Mouse (Mus musculus) midbrain, embryonic 10.5 days (tissue): ENCODE measurements around the gene Plpp3. TPM values are rescaled to one million over a fixed set of nuclear protein-coding genes. Genes with fewer than 3 reads are reported as not detected.
A peak's percentile ranks its signal among the peaks of the same experiment; 100 is the strongest.

Experiments used
- DNase-seq: peaks from one replicate; pipeline ENCODE4 v3.0.0-alpha.2; 2017; ENCODE audit warnings: low spot score
- H3K27ac ChIP-seq: fragments of 300-500 bp; sonication (generic); replicated peaks from 2 replicates; pipeline ENCODE4 v1.5.1; 2016; ENCODE audit warnings: mild to moderate bottlenecking
- H3K27me3 ChIP-seq: fragments of 300-500 bp; sonication (generic); 2 replicates; pipeline ENCODE4 v1.6.1; 2016; ENCODE audit warnings: low read depth, mild to moderate bottlenecking; ENCODE audit not compliant: poor library complexity, severe bottlenecking
- H3K36me3 ChIP-seq: fragments of 300-500 bp; sonication (generic); 2 replicates; pipeline ENCODE4 v1.6.1; 2016; ENCODE audit warnings: mild to moderate bottlenecking, moderate library complexity
- H3K4me1 ChIP-seq: fragments of 300-500 bp; sonication (generic); 2 replicates; pipeline ENCODE4 v1.6.1; 2016
- H3K4me3 ChIP-seq: fragments of 300-500 bp; sonication (generic); 2 replicates; pipeline ENCODE4 v1.5.1; 2016; ENCODE audit warnings: mild to moderate bottlenecking, moderate library complexity
- H3K9me3 ChIP-seq: fragments of 300-500 bp; sonication (generic); replicated peaks from 2 replicates; pipeline ENCODE4 v1.6.1; 2016; ENCODE audit warnings: mild to moderate bottlenecking
- WGBS: fragments of 180-500 bp; shearing (Covaris S2); methylation state at CpG from one replicate; pipeline ENCODE4 v1.1.7; 2016; 5-methylcytosine and 5-hydroxymethylcytosine counted together
- polyA plus RNA-seq: library from polyadenylated mRNA; unstranded; fragments of >200 nt; fragmentation: Nextera tagmentation; extraction: Ambion mirVana; gene quantifications from 2 replicates; pipeline ENCODE4 v1.2.1, GENCODE M21; 2016

Plpp3 gene
- polyA plus RNA-seq, 1 experiment from 2014 or later, result 44.5 TPM

DNA sequence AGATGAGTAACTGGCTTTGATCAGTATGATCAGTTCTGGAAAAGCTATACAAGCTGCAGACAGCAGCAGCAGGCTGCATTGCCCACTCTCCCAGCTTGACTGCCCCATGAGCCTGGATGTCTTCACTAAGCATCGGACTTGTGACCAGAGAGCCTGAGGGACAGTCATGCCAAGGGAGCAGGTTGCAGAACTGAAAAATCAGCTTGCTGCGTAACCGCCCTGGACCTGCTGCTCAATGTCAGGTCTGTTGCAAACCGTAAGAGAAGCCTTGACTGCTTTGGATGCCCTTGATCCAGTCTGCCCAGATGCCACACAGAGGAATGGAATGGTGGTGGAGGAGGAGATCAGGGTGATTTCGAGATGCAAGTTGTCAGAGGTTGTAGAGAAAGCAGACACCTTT, 41.5 kb downstream of the Plpp3 start:
- Histone ChIP-seq H3K9me3 (no peaks in the 10 kb centered on the region), H3K27me3 (no peaks in the 10 kb centered on the region), H3K4me1 (peaks cover 28% of the 10 kb centered on the region), H3K27ac (no peak overlapping the region), H3K36me3 (peaks cover 66% of the 10 kb centered on the region), H3K4me3 (no peak overlapping the region)
- 94% methylated on average over 5 of the region's 5 CpGs for WGBS
- no peak for DNase-seq

DNA sequence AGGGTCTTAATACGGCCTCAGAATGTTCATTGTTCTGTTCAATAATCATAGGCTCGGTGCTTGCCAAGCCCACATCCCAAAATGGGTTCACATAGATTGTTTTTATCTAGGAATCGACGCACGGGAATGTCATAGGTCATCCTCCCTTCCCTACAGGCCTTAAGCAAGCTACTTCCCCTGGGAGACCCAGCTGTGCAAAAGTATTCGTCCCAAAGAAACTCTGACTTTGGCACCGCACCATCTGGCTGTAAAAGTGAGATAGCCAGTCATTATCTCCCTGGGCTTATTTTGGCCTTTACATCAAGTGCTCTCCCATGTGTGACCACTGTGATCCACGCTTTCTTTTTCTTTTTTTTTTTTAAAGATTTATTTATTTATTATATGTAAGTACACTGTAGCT, 42.2 kb downstream of the Plpp3 start:
- H3K9me3 ChIP-seq, result no peaks in the 10 kb centered on the region
- peaks cover 34% of the 10 kb centered on the region for H3K4me1 ChIP-seq
- no peaks in the 10 kb centered on the region for H3K27me3 ChIP-seq
- H3K4me3 ChIP-seq, result no peak overlapping the region
- no peak overlapping the region for H3K27ac ChIP-seq
- H3K36me3 ChIP-seq, result peaks cover 60% of the 10 kb centered on the region
- 75% methylated on average over 8 of the region's 8 CpGs for WGBS
- no peak for DNase-seq

DNA sequence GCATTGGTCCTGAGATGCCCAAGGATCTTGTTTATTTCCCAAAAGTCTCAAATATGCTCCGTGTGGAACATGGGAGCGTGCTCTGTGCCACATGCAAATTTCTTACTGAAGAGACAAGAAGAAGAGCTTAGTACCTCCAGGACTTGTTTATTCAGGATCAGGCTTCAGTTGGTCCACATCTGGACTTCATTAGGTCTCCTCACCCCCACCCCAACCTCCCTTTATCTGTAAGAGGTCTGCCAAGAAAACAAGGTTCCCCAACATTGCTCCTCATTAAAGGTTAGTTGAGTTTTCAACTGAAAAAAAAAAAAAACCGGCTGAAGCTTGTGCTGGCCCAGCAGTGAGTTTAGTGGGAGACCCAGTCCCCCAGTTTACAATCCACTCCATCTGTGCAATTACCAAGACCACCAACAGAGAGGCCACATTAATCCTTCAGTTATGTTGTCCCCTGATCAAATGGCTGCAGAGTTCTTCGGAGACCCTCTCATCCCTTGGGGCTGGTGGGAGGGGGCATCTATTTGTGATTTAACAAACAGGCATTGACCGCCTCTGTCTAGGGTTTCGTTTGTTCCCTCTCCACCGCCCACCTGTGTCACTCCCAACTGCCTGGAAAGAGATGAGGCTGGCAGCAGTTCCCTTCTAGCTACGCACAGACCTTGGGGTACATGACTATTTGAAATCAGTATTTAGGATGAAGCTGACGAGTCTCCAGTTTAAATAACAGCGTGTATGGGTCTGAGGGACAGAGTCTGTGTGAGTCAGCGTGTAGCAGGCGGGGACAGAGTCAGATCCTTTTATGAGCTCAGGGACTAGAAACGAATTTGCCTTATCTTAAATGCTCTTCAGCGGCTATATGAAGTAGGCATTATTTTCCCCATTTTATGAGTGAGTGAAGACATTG, 43.7 kb downstream of the Plpp3 start:
- Histone ChIP-seq H3K4me3 (no peak overlapping the region), H3K36me3 (peaks cover 45% of the 10 kb centered on the region), H3K27ac (peak overlapping the region; percentile 55), H3K9me3 (no peaks in the 10 kb centered on the region), H3K27me3 (no peaks in the 10 kb centered on the region), H3K4me1 (peaks cover 46% of the 10 kb centered on the region)
- DNase-seq, result no peak
- 46% methylated on average over 14 of the region's 14 CpGs for WGBS

DNA sequence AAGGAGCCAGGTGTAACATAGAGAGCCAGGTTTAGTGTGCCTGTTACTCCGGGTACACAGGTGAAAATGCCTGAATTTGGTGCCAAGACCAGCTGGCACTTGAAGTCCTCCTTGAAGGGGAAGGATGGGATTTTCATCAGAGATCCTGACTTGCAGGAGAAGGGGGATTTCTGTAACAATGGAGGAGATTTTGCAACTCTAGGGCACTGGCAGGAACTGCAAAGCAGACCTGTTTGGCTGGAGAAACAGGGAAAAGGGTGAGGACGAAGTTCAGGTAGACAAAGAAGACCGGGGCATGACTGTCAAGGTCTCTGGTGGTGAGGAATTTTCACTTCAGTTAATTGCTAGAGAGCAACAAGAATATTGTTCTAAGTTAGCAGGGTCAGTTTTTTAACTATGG, 45.3 kb downstream of the Plpp3 start:
- 89% methylated on average over 3 of the region's 3 CpGs for WGBS
- Histone ChIP-seq H3K27ac (no peak overlapping the region), H3K4me1 (peaks cover 62% of the 10 kb centered on the region), H3K4me3 (no peak overlapping the region), H3K27me3 (no peaks in the 10 kb centered on the region), H3K36me3 (peaks cover 29% of the 10 kb centered on the region), H3K9me3 (no peaks in the 10 kb centered on the region)
- DNase-seq, result no peak

DNA sequence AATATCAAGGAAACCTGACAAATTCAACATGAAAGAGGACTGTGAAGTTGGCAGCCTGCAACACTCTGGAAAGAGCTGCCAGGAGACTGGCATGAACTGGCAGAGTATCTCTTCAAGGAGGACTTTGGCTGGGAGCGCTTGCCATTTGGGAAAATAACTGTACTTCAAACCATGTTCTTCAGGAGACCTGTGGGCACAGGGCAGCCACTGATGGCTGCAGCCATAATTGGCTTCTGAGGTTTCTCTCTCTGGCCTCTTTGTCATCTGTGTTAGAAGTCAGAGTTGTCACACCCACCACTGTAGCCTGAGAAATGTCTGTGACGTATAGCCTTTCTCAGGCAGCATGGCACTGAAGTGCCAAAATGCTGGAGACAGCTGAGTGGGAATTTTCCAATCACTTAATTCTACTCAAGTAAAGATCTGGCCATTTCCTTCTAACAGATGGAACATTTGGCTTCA, 46.2 kb downstream of the Plpp3 start:
- Histone ChIP-seq H3K9me3 (no peaks in the 10 kb centered on the region), H3K27ac (no peak overlapping the region), H3K4me1 (peaks cover 63% of the 10 kb centered on the region), H3K36me3 (peaks cover 27% of the 10 kb centered on the region), H3K4me3 (no peak overlapping the region), H3K27me3 (no peaks in the 10 kb centered on the region)
- no peak for DNase-seq
- 92% methylated on average over 2 of the region's 2 CpGs for WGBS

DNA sequence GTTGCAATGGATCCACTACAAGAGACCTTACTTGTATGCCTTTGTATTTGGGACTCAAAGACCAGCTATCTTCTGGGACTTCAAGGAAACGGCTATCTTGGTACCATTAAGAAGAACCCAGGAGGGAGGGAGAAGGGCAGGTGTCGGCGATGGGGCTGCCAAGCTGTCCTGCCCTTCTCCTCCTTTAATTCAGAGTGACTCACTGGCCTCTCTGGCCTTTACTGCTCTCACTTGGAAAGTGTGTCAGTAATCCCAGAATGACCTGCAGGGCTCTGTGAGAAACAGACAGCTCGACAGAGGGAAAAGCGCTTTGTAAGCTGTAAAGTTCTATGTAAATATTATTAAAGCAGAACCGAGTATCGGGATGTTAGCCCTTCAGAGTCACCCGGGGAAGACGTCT, 46.9 kb downstream of the Plpp3 start:
- H3K36me3 ChIP-seq, result peaks cover 28% of the 10 kb centered on the region
- no peaks in the 10 kb centered on the region for H3K27me3 ChIP-seq
- H3K4me1 ChIP-seq, result peaks cover 62% of the 10 kb centered on the region
- no peak overlapping the region for H3K27ac ChIP-seq
- no peak overlapping the region for H3K4me3 ChIP-seq
- H3K9me3 ChIP-seq, result no peaks in the 10 kb centered on the region
- WGBS, result 72% methylated on average over 9 of the region's 9 CpGs
- no peak for DNase-seq

DNA sequence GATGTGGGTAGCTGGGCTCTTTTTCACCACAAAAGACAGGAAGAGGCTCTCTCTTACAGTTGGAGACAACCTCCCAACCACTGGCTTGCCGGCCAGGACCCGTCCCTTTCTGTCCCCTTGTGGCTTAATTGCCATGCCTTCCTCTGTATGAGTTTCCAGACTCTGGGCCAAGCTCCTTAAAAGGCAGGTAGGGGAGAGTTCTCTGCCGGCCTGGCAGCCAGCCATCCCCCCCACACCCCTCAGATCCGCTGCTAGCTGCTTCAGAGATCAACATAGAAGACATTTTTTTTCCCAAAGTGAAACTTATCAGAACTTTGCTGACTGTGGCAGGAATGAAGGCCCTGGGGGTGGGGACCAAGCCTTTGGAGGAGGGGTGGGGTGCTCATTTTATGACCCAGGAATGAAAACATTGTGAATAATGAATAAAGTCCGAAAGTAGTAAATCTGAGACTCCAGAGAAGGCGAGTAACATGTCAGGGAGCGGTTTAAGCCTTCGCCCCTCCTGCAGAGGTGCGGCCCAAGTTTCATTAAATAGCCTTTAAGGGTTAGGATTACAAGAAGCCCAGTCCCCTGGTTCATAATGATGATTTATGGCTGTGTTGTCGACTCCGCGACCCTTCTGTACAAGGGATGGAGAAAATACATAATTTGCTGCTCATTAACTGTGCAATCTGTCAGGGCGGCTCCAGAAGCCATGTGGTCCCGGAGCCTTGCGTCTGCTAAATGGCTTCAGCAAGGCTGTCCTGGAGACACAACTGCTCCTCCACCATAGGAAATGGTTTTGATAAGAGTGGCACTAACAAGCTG, 48.1 kb downstream of the Plpp3 start:
- WGBS, result 78% methylated on average over 15 of the region's 15 CpGs
- H3K27ac ChIP-seq, result peak overlapping the region; percentile 53; the same call in 1 of the 2 replicates
- H3K27me3 ChIP-seq, result no peaks in the 10 kb centered on the region
- H3K4me1 ChIP-seq, result peaks cover 52% of the 10 kb centered on the region
- H3K36me3 ChIP-seq, result peaks cover 31% of the 10 kb centered on the region
- H3K9me3 ChIP-seq, result no peaks in the 10 kb centered on the region
- no peak overlapping the region for H3K4me3 ChIP-seq
- DNase-seq, result no peak

DNA sequence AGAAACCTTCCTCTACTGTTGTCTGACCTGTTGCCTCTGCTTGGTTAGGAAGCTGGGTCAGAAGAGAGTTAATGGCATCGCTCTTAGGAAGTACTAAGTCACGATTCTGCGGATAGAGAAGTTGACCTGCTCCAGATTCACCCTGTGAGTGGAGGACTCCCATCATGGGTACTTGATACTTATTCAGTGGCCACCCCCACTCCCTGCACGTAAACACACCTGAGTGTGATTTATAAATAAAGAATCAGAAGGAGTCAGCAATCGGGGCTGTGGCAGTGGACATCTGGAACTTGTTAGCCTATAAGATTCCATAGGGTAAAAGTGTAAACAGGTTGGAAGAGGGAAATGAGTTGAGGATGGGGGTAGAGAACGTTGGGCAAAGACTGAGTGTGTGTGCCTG, 49.0 kb downstream of the Plpp3 start:
- H3K27ac ChIP-seq, result no peak overlapping the region

DNA sequence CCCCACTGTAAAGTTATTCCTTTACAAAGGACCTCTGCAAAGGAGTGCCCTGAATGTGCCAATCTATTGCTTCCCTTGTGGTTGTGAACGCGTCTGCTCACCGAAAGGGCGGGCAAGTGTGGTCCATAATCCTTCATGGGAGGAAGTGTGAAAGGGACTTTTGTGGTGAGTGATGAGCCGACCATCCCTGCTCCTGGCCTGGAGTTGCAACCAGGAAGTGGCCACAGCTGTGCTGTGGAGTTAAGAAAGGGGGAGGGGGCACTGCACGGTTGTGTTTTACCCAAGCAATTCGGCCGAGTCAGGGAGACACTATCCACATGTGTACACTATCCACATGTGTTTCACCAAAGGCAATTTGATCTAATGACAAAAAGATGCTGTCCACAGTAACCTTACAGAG, 49.8 kb downstream of the Plpp3 start:
- peaks cover 37% of the 10 kb centered on the region for H3K4me1 ChIP-seq
- H3K4me3 ChIP-seq, result no peak overlapping the region
- no peak for DNase-seq
- H3K27me3 ChIP-seq, result no peaks in the 10 kb centered on the region
- H3K27ac ChIP-seq, result peak overlapping the region; percentile 49
- H3K9me3 ChIP-seq, result no peaks in the 10 kb centered on the region
- H3K36me3 ChIP-seq, result peaks cover 48% of the 10 kb centered on the region
- 66% methylated on average over 8 of the region's 8 CpGs for WGBS

More for the DNA sequence above, 49.0 kb downstream of the Plpp3 start:
- no peaks in the 10 kb centered on the region for H3K9me3 ChIP-seq
- H3K4me3 ChIP-seq, result no peak overlapping the region
- no peak for DNase-seq
- no peaks in the 10 kb centered on the region for H3K27me3 ChIP-seq
- peaks cover 44% of the 10 kb centered on the region for H3K4me1 ChIP-seq
- H3K36me3 ChIP-seq, result peaks cover 39% of the 10 kb centered on the region
- WGBS, result 87% methylated on average over 6 of the region's 6 CpGs

DNA sequence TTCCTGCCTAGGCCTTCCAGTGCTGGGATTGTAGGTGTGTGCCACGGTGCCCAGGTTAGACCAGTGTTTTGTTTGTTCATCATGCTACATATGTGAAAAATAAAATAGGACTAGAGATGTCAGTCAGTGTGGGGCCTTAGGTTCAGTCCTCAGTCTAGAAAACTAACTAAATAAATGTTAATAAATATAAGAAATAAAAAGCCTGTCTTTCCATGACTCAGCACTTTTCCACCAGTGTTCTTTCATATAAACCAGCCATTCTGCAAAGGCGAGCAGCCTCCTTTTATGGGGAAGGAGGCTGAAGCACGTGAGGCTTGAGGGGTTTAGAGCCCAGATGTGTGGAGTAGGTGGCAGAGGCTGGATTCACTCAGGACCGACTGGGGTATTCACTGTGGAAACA, 50.5 kb downstream of the Plpp3 start:
- Histone ChIP-seq H3K4me1 (peaks cover 35% of the 10 kb centered on the region), H3K27ac (0 out of 2 replicates have a peak overlapping the region, but pooled peaks have one; percentile 34)

DNA sequence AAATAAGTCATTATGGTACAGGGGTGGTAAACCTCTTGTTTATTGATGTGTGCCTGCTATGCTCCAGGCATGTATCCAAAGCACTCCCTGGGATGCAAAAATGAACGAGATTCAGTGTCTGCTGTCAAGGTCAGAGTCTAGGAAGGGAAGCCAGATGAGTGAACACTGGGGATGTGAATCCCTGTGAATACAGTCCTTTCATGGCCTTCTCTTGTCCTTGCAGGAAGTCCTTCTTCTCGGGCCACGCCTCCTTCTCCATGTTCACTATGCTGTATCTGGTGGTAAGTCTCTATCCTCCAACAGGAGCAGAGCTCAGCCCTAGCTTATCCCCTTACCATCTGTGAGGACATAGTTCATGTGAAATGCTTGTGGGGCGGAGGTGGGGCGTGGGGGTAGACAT, 51.8 kb downstream of the Plpp3 start:
- Histone ChIP-seq H3K4me3 (no peak overlapping the region), H3K36me3 (peaks cover 62% of the 10 kb centered on the region), H3K9me3 (no peaks in the 10 kb centered on the region), H3K27me3 (no peaks in the 10 kb centered on the region), H3K27ac (no peak overlapping the region), H3K4me1 (peaks cover 33% of the 10 kb centered on the region)
- DNase-seq, result no peak
- WGBS, result 95% methylated on average over 5 of the region's 5 CpGs

More for the DNA sequence above, 50.5 kb downstream of the Plpp3 start:
- H3K36me3 ChIP-seq, result peaks cover 54% of the 10 kb centered on the region
- H3K4me3 ChIP-seq, result no peak overlapping the region
- H3K27me3 ChIP-seq, result no peaks in the 10 kb centered on the region
- DNase-seq, result no peak
- H3K9me3 ChIP-seq, result no peaks in the 10 kb centered on the region
- WGBS, result 93% methylated on average over 4 of the region's 4 CpGs

DNA sequence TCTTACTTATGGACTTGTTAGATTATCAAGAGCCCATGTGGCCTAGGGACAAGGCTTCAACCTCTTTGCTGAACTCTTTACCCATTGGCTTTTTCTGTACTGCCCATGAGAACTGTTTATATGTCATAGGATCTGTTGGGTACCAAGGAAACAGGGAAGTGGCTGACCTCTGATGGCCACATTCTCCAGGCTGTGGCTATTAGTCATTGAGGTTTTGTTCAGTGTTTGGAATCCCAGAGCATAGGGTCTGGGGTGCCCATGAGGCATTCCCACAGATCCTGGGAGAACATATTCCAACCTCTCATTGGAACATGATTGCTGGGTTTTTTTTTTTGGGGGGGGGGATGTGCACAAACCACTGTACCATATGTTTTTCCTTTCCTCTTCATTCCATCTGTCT, 56.2 kb downstream of the Plpp3 start:
- H3K36me3 ChIP-seq, result peaks cover 82% of the 10 kb centered on the region
- no peaks in the 10 kb centered on the region for H3K27me3 ChIP-seq
- DNase-seq, result no peak
- peaks cover 3% of the 10 kb centered on the region; the same call in 1 of the 2 replicates for H3K4me1 ChIP-seq
- H3K27ac ChIP-seq, result no peak overlapping the region
- no peaks in the 10 kb centered on the region for H3K9me3 ChIP-seq
- H3K4me3 ChIP-seq, result no peak overlapping the region

DNA sequence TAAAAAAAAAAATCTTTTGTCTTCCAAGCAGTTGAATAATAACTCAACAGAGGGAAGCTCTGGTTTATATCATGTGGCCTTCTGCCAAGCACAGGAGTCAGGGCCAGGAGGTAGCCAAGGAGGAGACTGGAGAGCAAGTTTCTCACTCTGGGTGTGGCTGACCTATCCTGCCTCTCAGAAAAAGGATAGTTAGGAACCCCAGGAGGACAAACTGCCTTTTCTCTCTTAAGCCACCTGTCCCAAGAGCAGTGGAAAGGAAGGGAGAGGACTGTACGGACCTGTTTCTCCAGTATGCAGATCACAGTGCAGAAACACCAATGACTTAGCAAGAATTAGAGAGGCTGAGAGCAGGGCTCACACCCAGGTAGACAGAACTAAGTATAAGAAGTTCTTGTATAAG, 57.3 kb downstream of the Plpp3 start:
- Histone ChIP-seq H3K9me3 (no peaks in the 10 kb centered on the region), H3K4me3 (no peak overlapping the region), H3K36me3 (peaks cover 81% of the 10 kb centered on the region), H3K27me3 (no peaks in the 10 kb centered on the region), H3K27ac (no peak overlapping the region), H3K4me1 (peaks cover 8% of the 10 kb centered on the region; the same call in 1 of the 2 replicates)
- 91% methylated on average over 1 of the region's 1 CpGs for WGBS
- no peak for DNase-seq
